Mouse (Mus musculus): ENCODE measurements around the gene Slco4a1. TPM values are rescaled to one million over a fixed set of nuclear protein-coding genes. Genes with fewer than 3 reads are reported as not detected.

Gene Slco4a1
- 0.41 and 0.54 TPM in 2 replicates for polyA plus RNA-seq (2021; fragmentation: Nextera tagmentation)
- long read RNA-seq, experiment 1, partial matches to known transcripts, result 1 of 2 reads
- long read RNA-seq, experiment 1, other reads (novel, unspliced or antisense), result 0 of 2 reads
- long read RNA-seq, experiment 2, transcript Slco4a1-202 (12 exons, 3,010 nt), result major isoform, 7 of 14 reads
- long read RNA-seq, experiment 2, partial matches to known transcripts, result 3 of 14 reads
- long read RNA-seq, experiment 2, other reads (novel, unspliced or antisense), result 3 of 14 reads

GRCm38 (mm10) chr2:180455723-180456698 lies at the start of gene Slco4a1:
Gene Slco4a1, plus strand, starts transcription at chr2:180456245.

GRCm38 (mm10) chr2:180499741-180500140 lies 43.7 kb downstream of the Slco4a1 start, which contains the start of gene Ntsr1:
Gene Ntsr1, plus strand, starts transcription at chr2:180499976.

Other genes starting within 250 kb of the Slco4a1 start
- gene Lama5, start 230.4 kb upstream of the Slco4a1 start, polyA plus RNA-seq (2021; fragmentation: Nextera tagmentation), result 0.58 and 2.1 TPM in 2 replicates
- gene Rps21, start 198.9 kb upstream of the Slco4a1 start, polyA plus RNA-seq (2021; fragmentation: Nextera tagmentation), result 2,961 and 3,002 TPM in 2 replicates
- 3.4 and 4.3 TPM in 2 replicates for gene Cables2, start 182.7 kb upstream of the Slco4a1 start, polyA plus RNA-seq (2021; fragmentation: Nextera tagmentation)
- not detected in 2 replicates for gene Rbbp8nl, start 166.4 kb upstream of the Slco4a1 start, polyA plus RNA-seq (2021; fragmentation: Nextera tagmentation)
- not detected in 2 replicates for gene Gata5, start 121.5 kb upstream of the Slco4a1 start, polyA plus RNA-seq (2021; fragmentation: Nextera tagmentation)
- 2.6 and 3.6 TPM in 2 replicates for gene Ntsr1, start 43.7 kb downstream of the Slco4a1 start, polyA plus RNA-seq (2021; fragmentation: Nextera tagmentation)
- gene Mrgbp, start 125.1 kb downstream of the Slco4a1 start, polyA plus RNA-seq (2021; fragmentation: Nextera tagmentation), result 5.0 and 5.1 TPM in 2 replicates
- 11.7 and 12.2 TPM in 2 replicates for gene Ogfr, start 133.0 kb downstream of the Slco4a1 start, polyA plus RNA-seq (2021; fragmentation: Nextera tagmentation)
- 3.3 and 14.9 TPM in 2 replicates for gene Col9a3, start 141.5 kb downstream of the Slco4a1 start, polyA plus RNA-seq (2021; fragmentation: Nextera tagmentation)
- gene Tcfl5, start 186.5 kb downstream of the Slco4a1 start, polyA plus RNA-seq (2021; fragmentation: Nextera tagmentation), result 0.11 and 0.15 TPM in 2 replicates

Measured in layer of hippocampus, adult 6 months (tissue).